Mouse (Mus musculus) liver, embryonic 11.5 days (tissue): ENCODE data around the gene Uhrf2. TPM values are rescaled to one million over a fixed set of nuclear protein-coding genes. Genes with fewer than 3 reads are reported as not detected.
A peak's percentile ranks its signal among the peaks of the same experiment; 100 is the strongest.

ENCODE experiments used
- ATAC-seq: fragments of 200-750 bp; cut with Nextera tagmentation; replicated peaks from 2 replicates; pipeline ENCODE4 v1.8.0; 2017; ENCODE audit warnings: moderate number of reproducible peaks, mild to moderate bottlenecking, moderate TSS enrichment, moderate library complexity; ENCODE audit not compliant: low FRiP score
- DNase-seq: peaks from one replicate; pipeline ENCODE4 v3.0.0-alpha.2; 2017; ENCODE audit warnings: low spot score
- H3K27ac ChIP-seq: fragments of 300-500 bp; sonication (generic); 2 replicates; pipeline ENCODE4 v1.5.1; 2014; ENCODE audit warnings: mild to moderate bottlenecking, low read depth, low read length, control low read depth
- H3K27me3 ChIP-seq: fragments of 300-500 bp; sonication (generic); replicated peaks from 2 replicates; pipeline ENCODE4 v1.6.1; 2014; ENCODE audit warnings: low read length, mixed read lengths; ENCODE audit not compliant: control insufficient read depth, insufficient read depth
- H3K36me3 ChIP-seq: fragments of 300-500 bp; sonication (generic); 2 replicates; pipeline ENCODE4 v1.6.1; 2014; ENCODE audit warnings: mild to moderate bottlenecking, low read length, moderate library complexity, mixed read lengths; ENCODE audit not compliant: control insufficient read depth, insufficient read depth
- H3K4me1 ChIP-seq: fragments of 300-500 bp; sonication (generic); replicated peaks from 2 replicates; pipeline ENCODE4 v1.6.1; 2014; ENCODE audit warnings: low read length, mixed read lengths; ENCODE audit not compliant: control insufficient read depth, insufficient read depth
- H3K4me2 ChIP-seq: fragments of 300-500 bp; sonication (generic); 2 replicates; pipeline ENCODE4 v1.6.1; 2014; ENCODE audit warnings: mild to moderate bottlenecking, control low read depth, moderate library complexity
- H3K4me3 ChIP-seq: fragments of 300-500 bp; sonication (generic); 2 replicates; pipeline ENCODE4 v1.5.1; 2014; ENCODE audit warnings: low read depth, low read length, control low read depth
- H3K9ac ChIP-seq: fragments of 300-500 bp; sonication (generic); 2 replicates; pipeline ENCODE4 v1.6.1; 2014; ENCODE audit warnings: low read depth, low read length, control low read depth
- H3K9me3 ChIP-seq: fragments of 300-500 bp; sonication (generic); 2 replicates; pipeline ENCODE4 v1.6.1; 2016; ENCODE audit warnings: low read length, inconsistent platforms, mixed read lengths; ENCODE audit not compliant: control insufficient read depth
- WGBS: fragments of 180-500 bp; shearing (Covaris S2); extraction: QIAGEN DNeasy Blood & Tissue Kit; methylation state at CpG from one replicate; pipeline ENCODE4 v1.1.7; 2014; 5-methylcytosine and 5-hydroxymethylcytosine counted together
- polyA plus RNA-seq: library from polyadenylated mRNA; unstranded; fragments of >200 nt; fragmentation: Nextera tagmentation; extraction: Ambion mirVana; gene quantifications from 2 replicates; pipeline ENCODE4 v1.2.1, GENCODE M21; 2014

Gene Uhrf2
- polyA plus RNA-seq, 1 experiment from 2014 or later = 65.9 TPM

DNA sequence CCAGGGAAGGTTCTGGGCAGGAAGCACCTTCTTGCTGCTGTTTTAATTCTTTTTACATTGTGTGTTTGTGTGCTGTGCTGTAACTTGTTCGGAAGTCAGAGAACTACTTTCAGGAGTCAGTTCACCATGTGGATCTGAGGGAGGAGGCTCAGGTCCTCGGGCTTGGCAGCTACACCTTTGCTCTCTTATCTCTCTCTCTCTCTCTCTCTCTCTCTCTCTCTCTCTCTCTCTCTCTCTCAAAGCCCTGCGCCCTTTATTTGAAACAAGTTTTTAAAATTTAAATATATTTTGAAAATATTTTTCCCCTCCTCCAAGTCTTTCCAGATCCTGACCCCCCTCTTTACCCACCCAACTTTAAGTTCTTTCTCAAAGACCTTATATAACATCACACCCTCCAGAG is 5.0 kb downstream of the Uhrf2 start:
- Histone ChIP-seq H3K27me3 (no peaks in the 10 kb centered on the region), H3K4me2 (no peak overlapping the region), H3K9ac (no peak overlapping the region), H3K36me3 (no peaks in the 10 kb centered on the region), H3K4me1 (peaks cover 19% of the 10 kb centered on the region), H3K4me3 (no peak overlapping the region), H3K9me3 (no peaks in the 10 kb centered on the region), H3K27ac (no peak overlapping the region)
- DNase-seq (no peak), ATAC-seq (no peak)
- WGBS = 63% methylated on average over 3 of the region's 3 CpGs

DNA sequence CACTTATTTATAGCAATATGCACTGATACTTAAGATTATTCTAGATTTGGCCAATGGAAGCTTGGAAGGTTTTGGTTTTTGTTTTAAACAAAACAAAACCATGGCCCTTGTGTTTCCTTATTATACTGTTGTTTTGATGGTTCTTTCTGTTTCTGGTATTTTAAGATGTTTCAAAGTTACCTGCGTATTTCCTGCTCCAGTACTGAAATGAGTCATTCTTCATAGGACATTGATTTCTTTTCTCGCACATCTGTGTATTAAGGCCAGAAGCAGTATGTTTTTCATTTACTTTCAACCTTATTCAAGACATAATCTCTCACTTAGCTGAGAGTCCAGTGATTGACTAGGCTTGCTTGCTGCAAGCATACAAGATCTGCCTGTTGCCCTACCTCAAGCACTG is 13.4 kb downstream of the Uhrf2 start:
- H3K27ac ChIP-seq = no peak overlapping the region
- H3K4me2 ChIP-seq = no peak overlapping the region
- peaks cover 17% of the 10 kb centered on the region for H3K36me3 ChIP-seq
- H3K9me3 ChIP-seq = no peaks in the 10 kb centered on the region
- DNase-seq = no peak
- no peak for ATAC-seq
- WGBS = 93% methylated on average over 2 of the region's 2 CpGs
- no peak overlapping the region for H3K9ac ChIP-seq
- H3K4me1 ChIP-seq = peaks cover 4% of the 10 kb centered on the region; the same call in 1 of the 2 replicates
- no peak overlapping the region for H3K4me3 ChIP-seq
- H3K27me3 ChIP-seq = no peaks in the 10 kb centered on the region

DNA sequence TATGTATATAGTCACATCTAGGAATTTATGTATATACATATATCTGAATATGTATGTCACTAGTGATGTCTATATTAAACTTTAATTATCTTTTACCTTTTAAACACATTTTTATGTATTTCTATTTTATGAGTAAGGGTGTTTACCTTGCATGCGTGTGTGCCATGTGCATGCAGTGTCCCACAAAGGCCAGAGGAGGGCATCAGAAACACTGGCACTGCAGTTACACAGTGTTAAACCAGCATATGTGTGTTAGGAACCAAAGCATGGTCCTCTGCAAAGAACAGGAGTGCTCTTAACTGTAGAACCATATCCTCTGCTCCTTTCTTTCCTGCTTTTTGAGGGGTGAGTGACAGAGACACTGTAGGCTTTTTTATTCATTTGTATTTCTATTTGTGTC is 14.3 kb downstream of the Uhrf2 start:
- ATAC-seq = no peak
- H3K36me3 ChIP-seq = peaks cover 17% of the 10 kb centered on the region

DNA sequence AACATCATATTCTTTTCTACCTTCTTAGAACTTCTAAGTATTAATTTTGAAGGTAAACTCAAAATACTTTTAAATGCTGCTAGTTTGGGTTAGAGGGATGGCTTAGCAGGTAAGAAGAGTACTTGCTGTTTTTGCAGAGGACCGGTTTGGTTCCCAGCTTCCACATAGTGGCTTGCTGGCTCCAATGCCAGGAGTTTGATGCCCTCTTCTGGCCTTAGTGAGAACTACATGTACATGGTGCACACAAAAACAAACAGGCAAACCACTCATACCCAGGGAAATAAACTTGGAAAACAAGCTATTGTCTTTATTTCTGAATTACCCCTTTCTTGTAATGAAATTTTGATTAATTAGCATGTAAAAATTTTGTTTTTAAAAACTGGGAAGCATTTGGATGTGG is 15.5 kb downstream of the Uhrf2 start:
- H3K9me3 ChIP-seq = no peaks in the 10 kb centered on the region
- no peak overlapping the region for H3K27ac ChIP-seq
- no peak overlapping the region for H3K4me2 ChIP-seq
- peaks cover 22% of the 10 kb centered on the region for H3K4me1 ChIP-seq
- H3K36me3 ChIP-seq = peaks cover 17% of the 10 kb centered on the region
- H3K4me3 ChIP-seq = no peak overlapping the region
- WGBS = 53% methylated on average over 1 of the region's 1 CpGs
- ATAC-seq (no peak), DNase-seq (no peak)
- no peak overlapping the region for H3K9ac ChIP-seq
- no peaks in the 10 kb centered on the region for H3K27me3 ChIP-seq

More for the DNA sequence above, 14.3 kb downstream of the Uhrf2 start:
- DNase-seq = no peak
- no peaks in the 10 kb centered on the region for H3K9me3 ChIP-seq
- no peak overlapping the region for H3K4me2 ChIP-seq
- no peak overlapping the region for H3K4me3 ChIP-seq
- H3K27ac ChIP-seq = no peak overlapping the region
- H3K9ac ChIP-seq = no peak overlapping the region
- H3K4me1 ChIP-seq = peaks cover 13% of the 10 kb centered on the region; the same call in 1 of the 2 replicates
- 97% methylated on average over 1 of the region's 1 CpGs for WGBS
- no peaks in the 10 kb centered on the region for H3K27me3 ChIP-seq

DNA sequence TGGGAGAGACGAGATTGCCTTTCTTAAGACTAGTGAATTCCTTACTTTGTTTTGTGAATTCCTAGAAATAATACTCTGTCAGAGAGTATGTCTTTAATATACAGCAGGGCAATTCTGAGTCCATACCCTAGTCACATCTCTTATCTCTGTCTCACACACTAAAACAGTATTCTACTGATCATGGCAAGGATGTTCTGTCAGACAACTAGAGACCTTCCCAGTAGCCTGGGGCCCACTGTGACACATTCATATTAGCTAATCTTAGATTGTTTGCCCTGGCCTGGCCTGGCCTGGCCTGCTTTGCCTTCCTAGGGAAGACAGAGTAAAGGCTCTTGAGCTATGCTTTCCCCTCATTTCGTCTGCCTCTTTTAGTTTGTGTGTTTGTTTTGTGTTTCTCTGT is 20.3 kb downstream of the Uhrf2 start:
- Histone ChIP-seq H3K9me3 (no peaks in the 10 kb centered on the region), H3K9ac (no peak overlapping the region), H3K4me2 (peak overlapping the region; percentile 51), H3K4me1 (peaks cover 32% of the 10 kb centered on the region), H3K36me3 (peaks cover 6% of the 10 kb centered on the region), H3K27me3 (no peaks in the 10 kb centered on the region), H3K27ac (peak overlapping the region; percentile 83), H3K4me3 (no peak overlapping the region)
- ATAC-seq = peak; percentile 99
- DNase-seq = no peak
- WGBS = 57% methylated on average over 2 of the region's 2 CpGs

DNA sequence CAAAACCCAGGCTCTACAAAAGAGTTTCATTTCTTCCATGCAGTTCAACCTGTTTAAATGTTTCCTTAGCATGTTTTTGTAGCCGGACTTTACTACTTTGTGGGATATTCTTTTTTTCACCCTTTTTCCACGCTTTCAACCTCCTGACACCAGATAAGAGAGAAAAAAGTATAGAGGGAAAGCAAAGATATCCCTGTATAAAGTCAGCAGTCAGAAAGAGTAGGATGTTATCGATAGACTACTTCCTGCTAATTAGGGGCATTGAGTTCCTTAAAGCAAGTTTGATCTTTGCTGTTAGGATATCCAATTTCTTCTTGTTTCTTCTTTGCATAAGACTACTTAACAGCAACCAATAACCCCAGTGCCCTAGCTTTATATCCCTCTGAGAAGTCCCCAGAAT is 21.2 kb downstream of the Uhrf2 start:
- Histone ChIP-seq H3K27ac (peak overlapping the region; percentile 21; the same call in 1 of the 2 replicates), H3K9ac (no peak overlapping the region), H3K4me3 (no peak overlapping the region), H3K4me2 (peak overlapping the region; percentile 51), H3K27me3 (no peaks in the 10 kb centered on the region), H3K4me1 (peaks cover 32% of the 10 kb centered on the region), H3K36me3 (peaks cover 6% of the 10 kb centered on the region), H3K9me3 (no peaks in the 10 kb centered on the region)
- WGBS = 62% methylated on average over 3 of the region's 3 CpGs
- no peak for DNase-seq
- ATAC-seq = no peak

DNA sequence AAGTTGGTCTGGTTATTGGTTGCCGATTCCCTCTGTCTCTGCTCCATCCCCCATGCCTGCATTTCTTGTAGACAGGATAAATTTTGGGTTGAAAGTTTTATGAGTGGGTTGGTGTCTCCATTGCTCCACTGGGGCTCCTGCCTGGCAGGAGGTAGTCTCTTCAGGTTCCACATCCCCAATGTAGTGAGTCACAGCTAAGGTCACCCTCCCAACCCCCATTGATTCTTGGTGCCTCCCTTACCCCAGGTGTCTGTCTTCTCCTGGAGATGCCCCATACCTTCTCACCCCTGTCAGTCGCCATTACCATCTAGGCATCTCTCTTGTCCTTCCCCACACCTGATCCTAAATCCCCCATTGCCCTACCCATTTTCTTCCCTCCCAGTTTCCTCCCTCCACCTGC is 23.9 kb downstream of the Uhrf2 start:
- Histone ChIP-seq H3K36me3 (no peaks in the 10 kb centered on the region), H3K4me2 (no peak overlapping the region), H3K9me3 (no peaks in the 10 kb centered on the region), H3K9ac (no peak overlapping the region), H3K27ac (no peak overlapping the region), H3K4me1 (peaks cover 23% of the 10 kb centered on the region), H3K27me3 (no peaks in the 10 kb centered on the region), H3K4me3 (no peak overlapping the region)
- 96% methylated on average over 2 of the region's 2 CpGs for whole genome bisulfite sequencing
- DNase-seq (no peak), ATAC-seq (no peak)

DNA sequence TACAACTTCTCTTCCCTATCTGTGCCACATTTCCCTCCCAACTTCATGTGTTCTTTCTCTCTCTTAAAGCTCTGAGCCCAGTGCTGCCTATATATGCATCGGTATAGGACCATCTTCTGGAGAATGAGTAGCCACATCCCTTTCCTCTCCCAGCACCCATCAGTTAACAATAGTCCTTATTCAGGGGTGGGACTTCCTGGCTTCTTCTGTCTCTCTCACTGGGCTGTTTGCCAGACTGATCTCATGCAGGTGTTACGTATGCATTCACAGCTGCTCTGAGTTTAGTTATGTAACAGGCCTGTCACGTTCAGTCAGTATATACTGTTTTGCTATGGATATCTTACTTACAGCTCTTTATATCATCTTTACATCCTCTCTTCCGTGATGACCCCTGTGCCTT is 35.5 kb downstream of the Uhrf2 start:
- H3K4me2 ChIP-seq = no peak overlapping the region
- no peaks in the 10 kb centered on the region for H3K9me3 ChIP-seq
- 77% methylated on average over 4 of the region's 4 CpGs for WGBS
- no peak overlapping the region for H3K4me3 ChIP-seq
- DNase-seq = no peak
- 0 out of 2 replicates have a peak, but pooled peaks cover 3% of the 10 kb centered on the region for H3K4me1 ChIP-seq
- no peak overlapping the region for H3K9ac ChIP-seq
- H3K27me3 ChIP-seq = no peaks in the 10 kb centered on the region
- H3K27ac ChIP-seq = no peak overlapping the region
- H3K36me3 ChIP-seq = 0 out of 2 replicates have a peak, but pooled peaks cover 4% of the 10 kb centered on the region
- ATAC-seq = no peak

DNA sequence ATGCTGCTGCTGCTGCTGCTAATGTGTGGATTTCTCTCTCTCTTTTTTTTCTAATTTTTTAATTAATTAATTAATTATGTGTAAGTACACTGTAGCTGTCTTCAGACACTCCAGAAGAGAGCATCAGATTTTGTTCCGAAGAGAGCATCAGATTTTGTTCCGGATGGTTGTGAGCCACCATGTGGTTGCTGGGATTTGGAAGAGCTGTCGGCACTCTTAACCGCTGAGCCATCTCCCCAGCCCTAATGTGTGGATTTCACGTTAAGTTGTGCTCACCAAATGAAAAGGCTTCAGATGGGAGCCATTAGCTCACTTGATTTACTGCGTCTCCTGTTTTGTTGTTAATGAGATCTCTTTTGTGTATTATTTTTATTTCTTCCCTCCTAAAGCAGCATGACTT is 59.9 kb downstream of the Uhrf2 start:
- no peaks in the 10 kb centered on the region for H3K9me3 ChIP-seq
- 94% methylated on average over 6 of the region's 6 CpGs for WGBS
- DNase-seq (peak; percentile 9), ATAC-seq (no peak)
- no peak overlapping the region for H3K9ac ChIP-seq
- no peaks in the 10 kb centered on the region for H3K4me1 ChIP-seq
- no peak overlapping the region for H3K27ac ChIP-seq
- no peak overlapping the region for H3K4me3 ChIP-seq
- H3K27me3 ChIP-seq = no peaks in the 10 kb centered on the region
- H3K4me2 ChIP-seq = no peak overlapping the region
- H3K36me3 ChIP-seq = peaks cover 36% of the 10 kb centered on the region
